Mouse (Mus musculus): ENCODE measurements around the gene Plin3. TPM values are rescaled to one million over a fixed set of nuclear protein-coding genes. Genes with fewer than 3 reads are reported as not detected.

Plin3 gene
- polyA plus RNA-seq, 1 experiment from 2014 or later = 56.6 TPM

DNA sequence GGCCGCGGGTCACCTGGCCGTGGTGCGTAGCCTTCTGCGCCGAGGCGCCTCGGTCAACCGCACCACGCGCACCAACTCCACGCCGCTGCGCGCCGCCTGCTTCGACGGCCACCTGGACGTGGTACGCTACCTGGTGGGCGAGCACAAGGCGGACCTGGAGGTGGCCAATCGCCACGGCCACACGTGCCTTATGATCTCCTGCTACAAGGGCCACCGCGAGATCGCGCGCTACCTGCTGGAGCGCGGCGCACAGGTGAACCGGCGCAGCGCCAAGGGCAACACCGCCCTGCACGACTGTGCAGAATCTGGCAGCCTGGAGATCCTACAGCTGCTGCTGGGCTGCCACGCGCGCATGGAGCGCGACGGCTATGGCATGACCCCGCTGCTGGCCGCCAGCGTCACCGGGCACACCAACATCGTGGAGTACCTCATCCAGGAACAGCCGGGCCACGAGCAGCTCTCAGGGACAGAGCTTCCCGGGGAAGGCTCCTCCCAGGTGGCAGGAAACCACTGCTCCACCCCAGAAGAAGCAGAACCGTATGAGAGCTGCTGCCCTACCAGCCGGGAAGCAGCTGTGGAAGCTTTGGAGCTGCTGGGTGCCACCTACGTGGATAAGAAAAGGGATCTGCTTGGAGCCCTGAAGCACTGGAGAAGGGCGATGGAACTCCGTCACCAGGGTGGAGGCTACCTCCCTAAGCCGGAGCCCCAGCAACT lies 35.3 kb downstream of the Plin3 start:
- Histone ChIP-seq H3K4me3 (peak overlapping the region; percentile 72), H3K9ac (peak overlapping the region; percentile 65), H3K27me3 (no peaks in the 10 kb centered on the region), H3K27ac (no peak overlapping the region), H3K4me1 (peaks cover 24% of the 10 kb centered on the region), H3K36me3 (peaks cover 41% of the 10 kb centered on the region), H3K9me3 (no peaks in the 10 kb centered on the region), H3K4me2 (replicated peaks) (peak overlapping the region; percentile 99)
- no peak for ATAC-seq (ENCODE audit: insufficient number of reproducible peaks, insufficient read depth, low FRiP score, low TSS enrichment)
- WGBS = 9% methylated on average over 58 of the region's 58 CpGs

DNA sequence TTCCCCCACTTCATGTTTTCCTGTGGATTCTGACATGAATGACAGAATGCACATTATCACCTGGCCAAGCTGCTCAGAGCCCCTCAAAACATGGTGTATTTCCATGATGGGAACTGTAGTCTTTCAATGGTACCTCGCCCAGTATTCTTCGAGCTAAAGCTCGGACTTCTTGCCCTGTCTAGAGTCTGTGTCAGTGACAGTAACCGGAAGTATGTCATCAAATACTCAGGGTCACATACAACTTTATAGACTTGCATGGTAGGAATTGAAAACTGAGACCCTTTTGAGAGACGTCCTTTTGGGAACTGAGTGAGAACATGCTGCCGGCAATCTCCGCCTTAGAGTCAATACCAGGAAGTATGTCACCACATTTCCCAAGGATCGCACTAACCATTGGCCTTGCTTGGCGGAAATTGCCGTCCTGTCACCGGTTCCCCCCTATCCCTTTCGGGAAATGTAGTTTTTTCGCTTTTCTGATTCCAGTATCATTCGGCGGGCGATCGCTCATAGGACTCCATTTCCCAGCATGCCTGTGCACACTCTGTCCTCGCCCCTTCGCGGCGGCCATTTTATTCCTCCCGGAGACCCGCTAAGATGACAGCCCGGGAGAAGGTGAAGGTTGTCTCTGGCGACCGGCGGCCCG lies 36.3 kb downstream of the Plin3 start, which contains the start of gene Fem1a:
Gene Fem1a, plus strand, starts transcription at position 572 of the 643 bp plus-strand sequence.
- no peaks in the 10 kb centered on the region for H3K27me3 ChIP-seq
- peak; percentile 85 for ATAC-seq (ENCODE audit: insufficient number of reproducible peaks, insufficient read depth, low FRiP score, low TSS enrichment)
- WGBS = under 1% methylated on average over 28 of the region's 28 CpGs
- H3K9me3 ChIP-seq = no peaks in the 10 kb centered on the region
- peaks cover 26% of the 10 kb centered on the region for H3K4me1 ChIP-seq
- H3K4me3 ChIP-seq = peak within 1 kb of the TSS; percentile 72
- peak within 1 kb of the TSS; percentile 74 for H3K27ac ChIP-seq
- peak within 1 kb of the TSS; percentile 99 for H3K4me2 ChIP-seq (replicated peaks)
- peak within 1 kb of the TSS; percentile 65 for H3K9ac ChIP-seq
- peaks cover 31% of the 10 kb centered on the region for H3K36me3 ChIP-seq

DNA sequence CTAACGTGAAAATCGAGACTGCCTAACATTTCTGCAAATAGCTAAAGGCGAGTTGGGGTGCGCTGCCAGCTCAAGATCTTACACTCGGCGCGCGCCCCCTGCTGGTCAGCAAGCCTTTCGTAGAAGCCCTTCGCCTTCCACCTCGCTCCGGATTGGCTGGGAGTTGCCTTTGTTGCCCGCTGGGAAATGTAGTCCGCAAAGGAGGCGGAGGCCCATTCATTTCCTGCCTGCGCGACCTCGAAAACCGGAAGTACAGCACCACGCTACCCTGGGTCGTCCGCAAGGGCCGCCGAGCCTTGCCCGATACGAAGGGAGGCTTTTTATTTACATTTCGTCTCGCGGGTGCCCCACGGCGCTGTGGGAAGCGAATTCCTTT lies 36.8 kb downstream of the Plin3 start:
- WGBS = under 1% methylated on average over 32 of the region's 32 CpGs
- Histone ChIP-seq H3K27ac (peak overlapping the region; percentile 74), H3K4me2 (replicated peaks) (peak overlapping the region; percentile 51), H3K36me3 (peaks cover 26% of the 10 kb centered on the region), H3K9me3 (no peaks in the 10 kb centered on the region), H3K4me1 (peaks cover 28% of the 10 kb centered on the region), H3K9ac (peak overlapping the region; percentile 24; the same call in 1 of the 2 replicates), H3K27me3 (no peaks in the 10 kb centered on the region), H3K4me3 (peak overlapping the region; percentile 72)
- peak; percentile 90 for ATAC-seq (ENCODE audit: insufficient number of reproducible peaks, insufficient read depth, low FRiP score, low TSS enrichment)

DNA sequence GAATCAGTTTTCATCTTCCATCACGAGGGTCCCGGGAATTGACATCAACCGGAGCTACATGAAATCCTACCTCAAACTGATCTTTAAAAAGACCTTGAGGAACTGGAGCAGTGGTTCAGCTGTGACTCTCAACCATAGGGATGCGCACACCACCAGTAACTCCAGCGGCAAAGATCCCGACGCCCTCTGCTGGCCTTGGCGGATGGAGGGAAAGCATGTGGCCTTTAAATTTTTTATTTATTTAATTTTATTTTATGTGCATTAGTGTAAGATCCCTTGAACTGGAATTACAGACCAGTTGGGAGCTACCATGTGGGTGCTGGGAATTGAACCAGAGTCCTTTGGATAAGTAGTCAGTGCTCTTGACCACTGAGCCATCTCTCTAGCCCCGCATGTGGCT lies 37.2 kb downstream of the Plin3 start:
- peak overlapping the region; percentile 56; the same call in 1 of the 2 replicates for H3K27ac ChIP-seq
- WGBS = 14% methylated on average over 9 of the region's 9 CpGs
- peaks cover 22% of the 10 kb centered on the region for H3K36me3 ChIP-seq
- ATAC-seq (ENCODE audit: insufficient number of reproducible peaks, insufficient read depth, low FRiP score, low TSS enrichment) = peak; percentile 6; the same call in 1 of the 2 replicates
- H3K27me3 ChIP-seq = no peaks in the 10 kb centered on the region
- H3K4me1 ChIP-seq = peaks cover 30% of the 10 kb centered on the region
- peak overlapping the region; percentile 72; the same call in 1 of the 2 replicates for H3K4me3 ChIP-seq
- H3K4me2 ChIP-seq (replicated peaks) = peak overlapping the region; percentile 51
- no peak overlapping the region for H3K9ac ChIP-seq
- H3K9me3 ChIP-seq = no peaks in the 10 kb centered on the region

DNA sequence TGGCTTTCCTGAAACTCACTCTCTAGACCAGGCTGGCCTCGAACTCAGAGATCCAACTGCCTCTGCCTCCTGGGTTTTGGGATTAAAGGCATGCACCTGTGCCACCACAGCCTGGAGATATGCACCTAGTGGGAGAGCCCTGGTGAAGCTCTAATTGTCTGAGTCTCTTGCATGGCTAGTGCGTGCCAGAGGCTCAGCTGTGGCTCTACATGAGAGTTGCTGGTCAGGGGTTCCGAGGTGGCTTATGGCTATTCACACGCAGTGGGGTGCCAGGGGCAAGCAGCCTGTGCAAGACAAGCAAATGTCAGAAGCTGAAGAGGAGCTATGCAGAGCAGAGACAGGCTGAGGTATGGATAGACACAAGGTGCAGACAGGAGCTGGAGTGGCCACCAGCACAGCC lies 38.0 kb downstream of the Plin3 start:
- WGBS = 78% methylated on average over 4 of the region's 4 CpGs
- Histone ChIP-seq H3K36me3 (peaks cover 16% of the 10 kb centered on the region), H3K4me1 (peaks cover 27% of the 10 kb centered on the region), H3K4me3 (no peak overlapping the region), H3K9ac (no peak overlapping the region), H3K27ac (no peak overlapping the region), H3K4me2 (replicated peaks) (no peak overlapping the region), H3K9me3 (no peaks in the 10 kb centered on the region), H3K27me3 (no peaks in the 10 kb centered on the region)
- ATAC-seq (ENCODE audit: insufficient number of reproducible peaks, insufficient read depth, low FRiP score, low TSS enrichment) = no peak

DNA sequence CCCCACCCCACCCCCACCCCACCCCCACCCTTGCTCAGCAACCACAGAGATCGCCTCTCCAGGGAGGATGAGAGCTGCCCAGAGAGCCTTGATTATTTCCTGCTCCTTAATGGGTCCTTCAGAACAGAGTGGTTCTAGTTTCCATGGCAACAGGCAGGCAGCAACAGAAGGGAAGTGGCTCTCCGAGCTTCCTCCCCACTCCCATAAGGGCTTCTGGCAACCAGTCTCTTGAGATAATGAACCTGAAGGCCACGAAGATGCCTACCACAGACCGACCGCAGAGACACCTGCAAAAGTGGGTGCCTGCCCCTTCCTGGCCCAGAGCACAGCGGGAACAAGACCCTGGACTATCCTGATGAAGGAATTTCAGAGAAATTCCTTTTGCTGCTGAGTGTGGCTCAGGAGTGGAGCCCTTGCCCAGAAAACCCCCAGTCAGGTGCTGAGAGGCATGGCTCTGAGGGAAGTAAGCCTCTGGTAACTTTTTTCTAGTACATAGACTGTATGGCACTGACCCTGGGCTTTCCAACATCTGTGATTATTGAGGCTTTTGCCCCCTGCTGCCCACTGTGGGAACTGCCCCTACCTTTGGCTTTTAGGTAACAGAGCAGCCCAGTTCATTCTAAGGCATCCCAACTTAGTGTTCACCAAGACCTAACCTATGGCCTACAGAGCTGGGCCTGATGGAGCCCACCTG lies 41.4 kb downstream of the Plin3 start:
- WGBS = 25% methylated on average over 6 of the region's 6 CpGs
- 0 out of 2 replicates have a peak overlapping the region, but pooled peaks have one; percentile 6 for H3K4me2 ChIP-seq (replicated peaks)

DNA sequence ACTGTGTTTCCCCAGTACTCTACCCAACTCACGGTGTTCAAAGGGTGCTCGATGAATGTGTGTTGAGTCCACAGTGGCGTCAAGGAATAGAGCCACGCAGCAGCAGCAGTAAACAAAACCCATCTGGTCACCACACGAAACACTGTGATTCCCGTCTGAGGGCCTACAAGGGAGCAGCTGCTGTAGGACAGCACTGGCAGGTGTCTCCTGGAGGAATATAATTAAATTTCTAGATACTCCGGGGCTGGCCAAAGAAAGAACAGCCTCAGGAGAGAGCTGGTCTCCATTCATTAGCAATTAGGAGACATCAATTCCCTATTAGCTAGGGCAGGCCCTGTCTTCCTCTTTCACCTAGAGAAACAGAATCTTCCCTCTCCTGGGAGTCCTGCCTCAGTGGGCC lies 47.1 kb downstream of the Plin3 start:
- 54% methylated on average over 7 of the region's 7 CpGs for WGBS
- Histone ChIP-seq H3K4me1 (no peaks in the 10 kb centered on the region), H3K4me3 (no peak overlapping the region), H3K27ac (no peak overlapping the region), H3K27me3 (peaks cover 11% of the 10 kb centered on the region), H3K9me3 (no peaks in the 10 kb centered on the region), H3K9ac (no peak overlapping the region), H3K36me3 (no peaks in the 10 kb centered on the region), H3K4me2 (replicated peaks) (no peak overlapping the region)
- no peak for ATAC-seq (ENCODE audit: insufficient number of reproducible peaks, insufficient read depth, low FRiP score, low TSS enrichment)

More for the DNA sequence above, 41.4 kb downstream of the Plin3 start:
- Histone ChIP-seq H3K9me3 (no peaks in the 10 kb centered on the region), H3K27ac (no peak overlapping the region), H3K4me1 (peaks cover 9% of the 10 kb centered on the region; the same call in 1 of the 2 replicates), H3K36me3 (no peaks in the 10 kb centered on the region), H3K9ac (no peak overlapping the region), H3K4me3 (no peak overlapping the region), H3K27me3 (no peaks in the 10 kb centered on the region)
- no peak for ATAC-seq (ENCODE audit: insufficient number of reproducible peaks, insufficient read depth, low FRiP score, low TSS enrichment)

DNA sequence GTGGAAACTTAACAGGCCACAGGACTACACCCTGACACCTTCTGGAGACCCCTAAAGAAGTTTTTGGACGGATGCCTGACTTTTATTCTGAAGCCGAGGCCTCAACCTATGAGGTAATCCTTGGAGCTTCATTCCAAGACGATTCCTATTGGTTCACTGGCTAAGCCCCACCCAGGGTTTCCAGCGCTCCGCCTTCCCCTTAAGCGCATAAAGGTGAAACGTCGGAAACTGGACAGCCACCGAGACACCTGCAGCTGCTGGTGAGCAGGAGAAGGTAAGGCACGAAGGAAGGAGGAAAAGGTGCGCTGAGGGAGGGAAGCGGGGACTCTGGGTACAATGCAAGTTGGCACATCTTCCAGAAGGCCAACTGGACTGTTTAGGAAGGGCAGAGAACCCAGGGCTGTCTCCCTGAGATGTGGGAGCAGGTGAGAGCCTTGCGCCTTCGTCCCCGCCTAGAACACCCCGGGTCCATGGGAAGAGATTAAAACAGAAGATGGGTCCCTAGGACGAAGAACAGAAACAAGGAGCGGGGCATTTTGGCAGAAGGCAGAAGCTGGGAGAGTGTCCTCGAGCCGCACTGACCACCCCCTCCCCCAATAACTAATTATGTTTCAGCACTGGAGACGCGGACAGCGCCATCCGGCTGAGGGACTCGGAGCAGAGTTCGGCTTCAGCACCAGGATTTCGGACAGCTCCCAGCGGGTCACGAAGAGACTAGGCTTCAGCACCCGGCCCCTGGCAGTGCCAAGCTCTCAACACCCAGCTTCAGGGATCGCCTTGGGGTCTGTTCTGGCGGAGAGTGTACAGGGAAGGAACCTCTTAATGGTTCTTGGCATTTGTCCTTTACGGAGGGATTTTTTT lies 50.9 kb downstream of the Plin3 start:
- Histone ChIP-seq H3K4me2 (replicated peaks) (no peak overlapping the region; the same call in 1 of the 2 replicates), H3K9ac (no peak overlapping the region)
- 1% methylated on average over 33 of the region's 33 CpGs for WGBS

DNA sequence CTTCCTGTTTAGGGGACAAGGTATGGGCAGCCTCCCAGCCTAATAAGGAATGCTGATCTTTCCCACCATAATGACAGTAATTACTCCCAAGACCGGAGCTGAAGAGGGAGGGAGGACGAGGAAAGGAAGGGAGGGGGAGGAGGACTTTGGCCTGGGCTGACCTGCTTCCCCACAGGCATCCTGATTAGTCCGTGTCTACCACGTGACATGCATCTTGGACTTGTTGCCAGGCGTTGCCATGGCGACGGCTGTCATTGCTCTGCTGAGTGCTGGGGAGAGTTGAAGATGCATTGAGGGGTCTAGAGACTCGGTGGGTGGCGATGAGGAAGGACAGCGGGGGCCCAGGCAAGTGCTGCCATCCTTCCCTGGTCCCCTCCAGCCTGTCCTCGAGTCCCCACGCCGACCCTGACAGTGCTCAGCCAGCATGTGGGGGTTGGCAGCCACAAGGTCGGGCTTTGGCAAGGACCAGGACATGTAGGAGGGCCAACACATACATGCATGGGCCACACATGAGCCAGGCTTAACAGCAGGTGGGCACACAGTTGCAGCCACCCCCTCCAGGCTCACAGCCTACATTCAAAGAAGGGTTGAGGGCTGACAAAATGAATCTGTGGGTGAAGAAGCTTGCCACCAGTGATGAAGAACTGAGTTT lies 58.7 kb downstream of the Plin3 start:
- WGBS = 3% methylated on average over 14 of the region's 14 CpGs
- Histone ChIP-seq H3K27me3 (no peaks in the 10 kb centered on the region), H3K27ac (no peak overlapping the region), H3K9ac (no peak overlapping the region), H3K4me1 (no peaks in the 10 kb centered on the region), H3K36me3 (no peaks in the 10 kb centered on the region), H3K9me3 (no peaks in the 10 kb centered on the region), H3K4me2 (replicated peaks) (no peak overlapping the region), H3K4me3 (no peak overlapping the region)
- peak; percentile 65 for ATAC-seq (ENCODE audit: insufficient number of reproducible peaks, insufficient read depth, low FRiP score, low TSS enrichment)

More for the DNA sequence above, 50.9 kb downstream of the Plin3 start:
- peaks cover 11% of the 10 kb centered on the region for H3K27me3 ChIP-seq
- ATAC-seq (ENCODE audit: insufficient number of reproducible peaks, insufficient read depth, low FRiP score, low TSS enrichment) = no peak
- no peak overlapping the region for H3K27ac ChIP-seq
- no peaks in the 10 kb centered on the region for H3K9me3 ChIP-seq
- 0 out of 2 replicates have a peak overlapping the region, but pooled peaks have one; percentile 4 for H3K4me3 ChIP-seq
- H3K36me3 ChIP-seq = no peaks in the 10 kb centered on the region
- no peaks in the 10 kb centered on the region for H3K4me1 ChIP-seq

DNA sequence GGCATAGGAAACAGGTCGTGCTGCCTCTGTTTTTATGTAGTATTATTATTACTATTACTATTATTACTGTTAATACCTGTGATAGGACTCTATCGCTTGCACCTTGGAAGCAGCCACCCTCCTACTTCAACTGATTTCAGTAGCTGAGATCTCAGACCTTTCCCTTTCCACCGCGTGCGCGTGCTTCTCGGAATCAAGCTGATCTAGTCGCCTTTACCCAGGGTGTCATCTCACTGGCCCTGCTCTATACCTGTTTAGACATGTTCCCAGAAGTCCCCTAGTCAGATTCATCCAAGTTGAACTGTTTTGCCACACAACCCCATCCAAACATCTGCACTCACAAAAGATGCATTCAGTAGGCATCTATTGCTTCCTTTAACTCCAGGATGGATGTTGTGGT lies 59.3 kb downstream of the Plin3 start:
- H3K4me1 ChIP-seq = no peaks in the 10 kb centered on the region
- H3K36me3 ChIP-seq = no peaks in the 10 kb centered on the region
- no peak overlapping the region for H3K9ac ChIP-seq
- H3K27ac ChIP-seq = no peak overlapping the region
- H3K27me3 ChIP-seq = no peaks in the 10 kb centered on the region
- no peak for ATAC-seq (ENCODE audit: insufficient number of reproducible peaks, insufficient read depth, low FRiP score, low TSS enrichment)
- no peak overlapping the region for H3K4me2 ChIP-seq (replicated peaks)
- H3K9me3 ChIP-seq = no peaks in the 10 kb centered on the region
- WGBS = 53% methylated on average over 8 of the region's 8 CpGs
- H3K4me3 ChIP-seq = no peak overlapping the region
